Mouse (Mus musculus) bone marrow macrophage, adult 2 months (primary cell): ENCODE results near the gene Rnf166.

Source experiments
- CTCF ChIP-seq: IDR thresholded peaks from 2 replicates; pipeline ENCODE4 v1.5.1; 2012; ENCODE audit warnings: low read depth, mild to moderate bottlenecking, low read length, moderate library complexity
- POLR2A ChIP-seq: IDR thresholded peaks from 2 replicates; pipeline ENCODE4 v1.6.1; 2012; ENCODE audit warnings: mild to moderate bottlenecking, low read depth, low read length, borderline replicate concordance

GRCm38 (mm10) chr8:122460524-122461472 is 15.1 kb downstream of the Rnf166 start, which contains the start of gene Snai3:
- TF ChIP-seq CTCF (no peak), POLR2A (no peak)
